8 mouse cellular contexts compared by ENCODE assay signal in the genomic region with DNA sequence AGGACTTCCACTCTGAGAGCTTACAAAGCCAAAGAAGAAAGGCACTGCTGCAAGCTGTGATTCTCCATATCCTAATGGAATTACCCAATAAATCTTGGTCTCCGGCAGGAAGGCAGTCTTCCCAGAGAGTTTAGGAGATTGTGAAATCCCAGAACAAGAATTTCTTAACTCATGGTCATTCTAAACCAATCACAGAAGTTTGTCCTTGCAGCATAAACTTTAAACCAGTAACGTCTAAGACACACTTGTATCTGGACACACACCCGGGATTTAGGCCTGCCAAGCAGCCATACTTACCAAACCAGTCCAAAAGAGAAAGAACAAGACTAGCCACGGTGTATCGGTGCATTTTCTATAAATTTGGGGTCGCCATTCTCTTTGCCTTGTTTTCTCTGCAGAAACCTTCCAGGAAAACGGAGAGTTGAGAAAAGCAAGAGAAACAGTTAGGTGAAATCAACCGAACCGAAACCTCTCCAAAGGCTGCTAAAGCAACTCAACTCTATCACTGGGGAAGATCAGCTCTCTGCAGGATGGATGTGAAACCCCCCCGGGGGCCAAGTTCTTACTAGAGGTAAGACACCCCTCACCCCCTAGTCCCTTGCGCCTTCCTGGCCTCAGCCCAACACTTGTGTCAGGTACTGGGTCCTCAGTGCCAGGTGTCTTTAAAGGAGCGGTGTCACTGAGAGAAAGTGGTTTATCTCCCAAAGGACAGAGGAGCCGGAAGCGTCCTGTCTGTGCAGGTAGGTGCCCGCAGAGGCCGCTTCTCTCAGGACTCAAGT. TPM values are rescaled to one million over a fixed set of nuclear protein-coding genes. Genes with fewer than 3 reads are reported as not detected.
DNase-seq lines count a peak whose midpoint lies in the region; ATAC-seq and TF ChIP-seq lines count a peak whose summit lies in the region.

No protein-coding gene starts in this region.

- POLR2A ChIA-PET in Patski (lab: Charles Lee), result no interaction called here

- H3K27me3 ChIP-seq in Patski, result no peaks in the 10 kb centered on the region
- H3K27me3 ChIP-seq in heart, embryonic 14.5 days (ENCODE audit: control insufficient read depth, insufficient read depth, low read length), result peaks cover 26% of the 10 kb centered on the region; the same call in 1 of the 2 replicates
- peaks cover 32% of the 10 kb centered on the region for H3K27me3 ChIP-seq in limb, embryonic 15.5 days
- H3K27me3 ChIP-seq in neural tube, embryonic 15.5 days (replicated peaks), result peaks cover 15% of the 10 kb centered on the region; the same call in 1 of the 2 replicates

- no peak for TF ChIP-seq CTCF in Patski (IDR thresholded peaks at IDR 0.05)

- in situ Hi-C loops in Patski (cut with MboI; ENCODE audit: low pct_unique_long_range_greater_than_20kb), result no loop called here

- peak; percentile 25 for ATAC-seq in Patski
- no peak for ATAC-seq in heart, embryonic 14.5 days (ENCODE audit: insufficient number of reproducible peaks, insufficient read depth, low FRiP score, low read depth)
- ATAC-seq in limb, embryonic 15.5 days (ENCODE audit: insufficient number of reproducible peaks, low FRiP score, low TSS enrichment, low read depth), result no peak
- ATAC-seq in neural tube, embryonic 15.5 days (ENCODE audit: low FRiP score), result peak; percentile 33

- H3K9me3 ChIP-seq in heart, embryonic 14.5 days (ENCODE audit: control insufficient read depth, low read length), result no peaks in the 10 kb centered on the region
- H3K9me3 ChIP-seq in limb, embryonic 15.5 days, result no peaks in the 10 kb centered on the region
- no peaks in the 10 kb centered on the region for H3K9me3 ChIP-seq in neural tube, embryonic 15.5 days (replicated peaks)

- WGBS in heart, embryonic 14.5 days, result 53% methylated on average over 16 of the region's 16 CpGs
- 35% methylated on average over 16 of the region's 16 CpGs for WGBS in limb, embryonic 15.5 days
- 47% methylated on average over 16 of the region's 16 CpGs for WGBS in neural tube, embryonic 15.5 days

- H3K4me3 ChIP-seq in heart, embryonic 14.5 days (ENCODE audit: control insufficient read depth in 1 of 2, insufficient read depth in 1 of 2, low read depth in 1 of 2, low read length in 2 of 2), result peak overlapping the region; percentile 35 to 36
- peak overlapping the region; percentile 22 for H3K4me3 ChIP-seq in limb, embryonic 15.5 days
- H3K4me3 ChIP-seq in neural tube, embryonic 15.5 days (replicated peaks), result peak overlapping the region; percentile 27

- H3K9ac ChIP-seq in heart, embryonic 14.5 days (ENCODE audit: low read length), result peak overlapping the region; percentile 57
- H3K9ac ChIP-seq in limb, embryonic 15.5 days, result no peak overlapping the region
- no peak overlapping the region for H3K9ac ChIP-seq in neural tube, embryonic 15.5 days (replicated peaks)

- no peak overlapping the region for H3K27ac ChIP-seq in heart, embryonic 14.5 days (replicated peaks in 1 of 2; ENCODE audit: control insufficient read depth in 1 of 2, insufficient read depth in 1 of 2, low read depth in 2 of 2, low read length in 2 of 2)
- no peak overlapping the region for H3K27ac ChIP-seq in limb, embryonic 15.5 days
- H3K27ac ChIP-seq in neural tube, embryonic 15.5 days (replicated peaks), result no peak overlapping the region

- peaks cover 6 to 13% of the 10 kb centered on the region in 2 experiments; a peak in 3 of 4 replicates for H3K4me1 ChIP-seq in heart, embryonic 14.5 days (ENCODE audit: control insufficient read depth in 2 of 2, insufficient read depth in 2 of 2, low read length in 2 of 2)
- H3K4me1 ChIP-seq in limb, embryonic 15.5 days, result peaks cover 23% of the 10 kb centered on the region
- peaks cover 13% of the 10 kb centered on the region for H3K4me1 ChIP-seq in neural tube, embryonic 15.5 days

- H3K36me3 ChIP-seq in heart, embryonic 14.5 days (ENCODE audit: control insufficient read depth, insufficient read depth, low read length), result no peaks in the 10 kb centered on the region
- H3K36me3 ChIP-seq in limb, embryonic 15.5 days, result no peaks in the 10 kb centered on the region
- no peaks in the 10 kb centered on the region for H3K36me3 ChIP-seq in neural tube, embryonic 15.5 days

- H3K4me2 ChIP-seq in heart, embryonic 14.5 days (ENCODE audit: low read length), result peak overlapping the region; percentile 77
- peak overlapping the region; percentile 45 for H3K4me2 ChIP-seq in limb, embryonic 15.5 days
- peak overlapping the region; percentile 59 for H3K4me2 ChIP-seq in neural tube, embryonic 15.5 days

- CTCF ChIA-PET in Patski (lab: Charles Lee), result interaction anchor here (1.0 to 10.3 kb wide), 10 partner anchors 9 to 236 kb away, joined by 3 to 80 read pairs (median 4); no protein-coding TSS in a partner anchor

- DNase-seq in Patski (ENCODE audit: low read depth, low spot score), result no peak
- peak; percentile 77 for DNase-seq in adrenal gland, postnatal 10 days
- DNase-seq in cerebellum, adult 18-20 months, result no peak
- DNase-seq in layer of hippocampus, adult 9-10 months (ENCODE audit: low spot score), result no peak
- no peak for DNase-seq in layer of hippocampus, postnatal 10 days (ENCODE audit: low spot score in 2 of 2)

RNA-seq across cellular contexts. Expression of a gene that starts 0.6 kb away (rescaled TPM):
- 0.24 TPM for polyA plus RNA-seq in Patski (2021)
- total RNA-seq in adrenal gland, postnatal 10 days (2021), result 10 to 100 TPM; 19.8 to 22.8 TPM
- 0.80 and 1.5 TPM in 2 replicates for polyA plus RNA-seq in heart, embryonic 14.5 days (2014; fragmentation: Nextera tagmentation; extraction: Ambion mirVana)
- 2.4 and 2.8 TPM in 2 replicates for polyA plus RNA-seq in limb, embryonic 15.5 days (2015; fragmentation: Nextera tagmentation; extraction: Ambion mirVana)
- 1.2 and 2.9 TPM in 2 replicates for polyA plus RNA-seq in neural tube, embryonic 15.5 days (2015; fragmentation: Nextera tagmentation; extraction: Ambion mirVana)
- under 1 TPM; 0.11 to 0.14 TPM for total RNA-seq in layer of hippocampus, postnatal 10 days (2021)

Comparison
In these comparisons a context has a peak if more than half of its experiments do, and no peak if none do; other contexts are left out.
1. ATAC-seq: peak in Patski (single experiment) and neural tube, embryonic 15.5 days (single experiment); none in heart, embryonic 14.5 days (single experiment) and limb, embryonic 15.5 days (single experiment).
2. Peak in every context shown above with its lines, with median percentiles within 50 percentile points of each other: H3K4me2 ChIP-seq and H3K4me3 ChIP-seq.